16 mouse cellular contexts compared by ENCODE assay signal in genomic region chr7:96414290-96415055, GRCm38 (mm10).
DNase-seq lines count a peak whose midpoint lies in the region; ATAC-seq lines count a peak whose summit lies in the region.
"Had no signal": no experiment of that assay in that cellular context is flagged by ENCODE, and none has a peak within 500 bp of the region (broad histone marks: within the 10 kb centered on the region; RNA-seq: fewer than 3 reads in every experiment).

No protein-coding gene starts in this region.

- no peak overlapping the region for H3K4me3 ChIP-seq in forebrain, embryonic 13.5 days
- no peak overlapping the region for H3K4me3 ChIP-seq in forebrain, embryonic 11.5 days (ENCODE audit: low read depth, low read length)
- H3K4me3 ChIP-seq in kidney, embryonic 15.5 days (replicated peaks): no peak overlapping the region
- H3K4me3 ChIP-seq: embryonic facial prominence, embryonic 13.5 days; liver, embryonic 12.5 days; megakaryocyte, embryonic 14.5 days had no signal

- H3K9ac ChIP-seq in forebrain, embryonic 13.5 days: no peak overlapping the region
- no peak overlapping the region for H3K9ac ChIP-seq in forebrain, embryonic 11.5 days (ENCODE audit: low read length)
- H3K9ac ChIP-seq in kidney, embryonic 15.5 days: no peak overlapping the region
- H3K9ac ChIP-seq: embryonic facial prominence, embryonic 13.5 days; liver, embryonic 12.5 days had no signal

- no peaks in the 10 kb centered on the region for H3K9me3 ChIP-seq in forebrain, embryonic 13.5 days (replicated peaks)
- H3K9me3 ChIP-seq in forebrain, embryonic 11.5 days (ENCODE audit: control insufficient read depth, low read length): no peaks in the 10 kb centered on the region
- H3K9me3 ChIP-seq in kidney, embryonic 15.5 days (replicated peaks): no peaks in the 10 kb centered on the region
- H3K9me3 ChIP-seq: embryonic facial prominence, embryonic 13.5 days; liver, embryonic 12.5 days; megakaryocyte, embryonic 14.5 days had no signal

- H3K4me1 ChIP-seq in forebrain, embryonic 13.5 days: peaks cover 35% of the 10 kb centered on the region
- H3K4me1 ChIP-seq in forebrain, embryonic 11.5 days (replicated peaks; ENCODE audit: control insufficient read depth, insufficient read depth, low read length): 0 out of 2 replicates have a peak, but pooled peaks cover 2% of the 10 kb centered on the region
- peaks cover 56% of the 10 kb centered on the region for H3K4me1 ChIP-seq in kidney, embryonic 15.5 days
- H3K4me1 ChIP-seq: liver, embryonic 12.5 days; megakaryocyte, embryonic 14.5 days had no signal

- peak overlapping the region; percentile 51 for H3K27ac ChIP-seq in forebrain, embryonic 13.5 days
- no peak overlapping the region for H3K27ac ChIP-seq in forebrain, embryonic 11.5 days (ENCODE audit: low read depth, low read length)
- peak overlapping the region; percentile 37 for H3K27ac ChIP-seq in kidney, embryonic 15.5 days
- H3K27ac ChIP-seq: embryonic facial prominence, embryonic 13.5 days; liver, embryonic 12.5 days had no signal

- no peak for DNase-seq in forebrain, embryonic 11.5 days (ENCODE audit: low spot score)
- no peak for DNase-seq in kidney, adult 9 months
- peak; percentile 27 for DNase-seq in Muller cell, postnatal 12 days (ENCODE audit: inconsistent ontology term)
- DNase-seq in cerebellum, postnatal 25 days: peak; percentile 62 to 78
- DNase-seq in spleen, postnatal 14 days (ENCODE audit: low spot score in 2 of 2): no peak
- DNase-seq in lung, postnatal 14 days: no peak
- DNase-seq: kidney, postnatal 25 days; thymus, adult 18-20 months had no signal

- WGBS in forebrain, embryonic 13.5 days: 63% methylated on average over 9 of the region's 9 CpGs
- WGBS in forebrain, embryonic 11.5 days: 83% methylated on average over 9 of the region's 9 CpGs
- 65% methylated on average over 9 of the region's 9 CpGs for WGBS in kidney, embryonic 15.5 days

- no peak for ATAC-seq in forebrain, embryonic 13.5 days
- ATAC-seq in forebrain, embryonic 11.5 days (replicated peaks; ENCODE audit: low FRiP score): no peak
- ATAC-seq in kidney, embryonic 15.5 days (replicated peaks; ENCODE audit: low FRiP score): no peak
- ATAC-seq: activated CD4-positive, CD25-positive, alpha-beta regulatory T cell, adult 4 months; liver, embryonic 12.5 days had no signal

- no peaks in the 10 kb centered on the region for H3K27me3 ChIP-seq in forebrain, embryonic 13.5 days
- no peaks in the 10 kb centered on the region for H3K27me3 ChIP-seq in forebrain, embryonic 11.5 days (ENCODE audit: control insufficient read depth, insufficient read depth, low read length)
- H3K27me3 ChIP-seq in kidney, embryonic 15.5 days: no peaks in the 10 kb centered on the region
- H3K27me3 ChIP-seq: embryonic facial prominence, embryonic 13.5 days; liver, embryonic 12.5 days; megakaryocyte, embryonic 14.5 days had no signal

- no peak overlapping the region for H3K4me2 ChIP-seq in forebrain, embryonic 13.5 days
- no peak overlapping the region for H3K4me2 ChIP-seq in forebrain, embryonic 11.5 days (ENCODE audit: low read depth, low read length, severe bottlenecking)
- no peak overlapping the region for H3K4me2 ChIP-seq in kidney, embryonic 15.5 days
- H3K4me2 ChIP-seq: embryonic facial prominence, embryonic 13.5 days; heart, embryonic 11.5 days; liver, embryonic 12.5 days had no signal

- H3K36me3 ChIP-seq in forebrain, embryonic 13.5 days (ENCODE audit: poor library complexity, severe bottlenecking): no peaks in the 10 kb centered on the region
- no peaks in the 10 kb centered on the region for H3K36me3 ChIP-seq in forebrain, embryonic 11.5 days (ENCODE audit: control insufficient read depth, insufficient read depth, low read length)
- no peaks in the 10 kb centered on the region for H3K36me3 ChIP-seq in kidney, embryonic 15.5 days
- H3K36me3 ChIP-seq: embryonic facial prominence, embryonic 13.5 days; G1E; liver, embryonic 12.5 days had no signal

Comparison
In these comparisons a context has a peak if more than half of its experiments do, and no peak if none do; other contexts are left out.
1. DNase-seq: peak in Muller cell, postnatal 12 days (single experiment) and cerebellum, postnatal 25 days (2 of 2); none in forebrain, embryonic 11.5 days (single experiment), kidney, adult 9 months (single experiment), spleen, postnatal 14 days (0 of 2) and lung, postnatal 14 days (single experiment).